Mouse (Mus musculus): ENCODE data around the gene Calcoco2.

The Calcoco2 gene

DNA sequence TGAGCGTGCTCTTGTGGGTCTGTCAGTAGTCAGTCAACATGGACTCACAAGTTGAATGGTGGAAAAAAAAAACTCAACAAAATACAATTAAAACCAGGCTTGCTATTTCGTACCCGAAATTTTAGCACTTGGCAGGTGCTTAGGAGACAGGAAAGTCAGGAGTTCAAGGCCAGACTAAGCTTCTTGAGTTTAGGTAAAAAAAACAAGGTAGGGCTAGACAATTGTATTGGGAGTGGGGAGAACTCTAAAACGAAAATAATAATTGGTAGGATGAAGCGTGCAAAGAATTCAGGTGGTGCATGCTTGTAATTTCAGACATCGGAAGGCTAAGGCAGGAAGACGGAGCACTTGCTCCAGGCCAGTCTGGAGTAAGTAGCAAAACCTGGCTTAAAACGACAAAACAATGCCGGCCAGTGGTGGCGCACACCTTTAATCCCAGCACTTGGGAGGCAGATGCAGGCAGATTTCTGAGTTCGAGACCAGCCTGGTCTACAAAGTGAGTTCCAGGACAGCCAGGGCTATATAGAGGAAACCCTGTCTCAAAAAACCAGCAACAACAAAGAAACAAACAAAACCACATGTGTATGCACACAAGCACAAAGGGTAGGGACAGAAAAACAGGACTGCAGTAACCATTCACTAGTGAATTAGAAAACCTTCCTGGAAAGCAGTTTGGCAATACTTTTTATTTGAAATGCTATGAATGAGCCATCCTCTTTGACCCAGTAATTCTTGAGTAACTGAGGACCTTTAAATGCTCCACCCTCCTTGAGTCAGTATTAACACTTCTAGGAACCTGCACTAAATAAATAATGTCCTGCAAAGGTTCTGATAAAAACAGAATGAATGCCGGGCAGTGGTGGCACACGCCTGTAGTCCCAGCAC, 35.3 kb downstream of the Calcoco2 start:
- no peak for DNase-seq (ENCODE audit: low spot score)

DNA sequence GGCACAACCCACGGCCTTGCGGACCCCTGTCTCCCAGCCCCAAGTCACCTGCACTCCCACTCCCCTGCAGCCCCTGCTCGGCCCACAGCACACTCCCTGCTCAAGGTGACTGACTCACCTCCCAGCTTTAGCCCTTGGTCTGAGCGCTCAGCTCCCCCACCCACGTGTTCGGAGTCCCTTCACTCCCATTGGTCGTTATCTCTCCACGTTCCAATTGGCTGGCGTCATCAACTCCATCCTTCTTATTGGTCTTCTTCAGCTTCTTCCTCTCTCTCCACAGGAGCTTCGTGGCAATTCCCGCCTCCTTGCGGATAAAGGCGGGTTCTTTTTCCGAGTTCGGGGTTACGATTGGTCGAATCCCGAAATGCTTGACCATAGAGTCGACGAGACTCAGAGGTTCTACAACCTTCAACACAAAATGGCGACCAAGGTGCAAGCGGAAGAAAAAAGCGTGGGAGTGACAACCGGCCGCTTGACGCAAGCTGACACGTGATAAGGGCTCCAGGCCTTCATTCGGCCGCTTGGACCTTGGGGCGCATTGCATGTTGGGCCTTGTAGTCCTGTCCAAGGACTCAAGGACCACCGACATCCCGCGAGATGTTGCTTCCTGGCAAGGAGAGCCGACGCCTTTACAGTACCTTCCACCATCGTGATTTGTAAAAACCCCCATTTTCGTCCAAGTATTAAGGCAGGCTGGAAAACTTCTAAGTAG, 36.1 kb downstream of the Calcoco2 start, which contains the start of gene Atp5g1:
Gene Atp5g1 (minus strand): TSS at position 162 of the 712 bp plus-strand sequence.
- DNase-seq (ENCODE audit: low spot score): peak; percentile 99

DNA sequence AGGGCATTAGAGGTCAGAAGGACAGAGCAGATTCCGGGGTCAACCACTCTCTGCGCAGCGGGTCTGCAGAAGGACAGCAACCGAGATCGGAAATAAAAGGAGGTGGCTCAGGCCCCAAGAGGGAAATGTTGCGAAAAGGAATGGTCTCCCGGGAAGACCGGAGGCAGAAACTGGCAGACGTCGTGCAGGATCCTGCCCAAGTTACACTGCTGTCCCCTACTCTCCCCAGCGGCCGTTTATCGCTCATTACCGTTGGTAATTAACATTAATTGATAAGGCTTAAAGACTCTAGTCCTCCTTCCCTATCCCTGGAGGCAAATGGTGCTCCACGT, 36.6 kb downstream of the Calcoco2 start:
- DNase-seq (ENCODE audit: low spot score): no peak

DNA sequence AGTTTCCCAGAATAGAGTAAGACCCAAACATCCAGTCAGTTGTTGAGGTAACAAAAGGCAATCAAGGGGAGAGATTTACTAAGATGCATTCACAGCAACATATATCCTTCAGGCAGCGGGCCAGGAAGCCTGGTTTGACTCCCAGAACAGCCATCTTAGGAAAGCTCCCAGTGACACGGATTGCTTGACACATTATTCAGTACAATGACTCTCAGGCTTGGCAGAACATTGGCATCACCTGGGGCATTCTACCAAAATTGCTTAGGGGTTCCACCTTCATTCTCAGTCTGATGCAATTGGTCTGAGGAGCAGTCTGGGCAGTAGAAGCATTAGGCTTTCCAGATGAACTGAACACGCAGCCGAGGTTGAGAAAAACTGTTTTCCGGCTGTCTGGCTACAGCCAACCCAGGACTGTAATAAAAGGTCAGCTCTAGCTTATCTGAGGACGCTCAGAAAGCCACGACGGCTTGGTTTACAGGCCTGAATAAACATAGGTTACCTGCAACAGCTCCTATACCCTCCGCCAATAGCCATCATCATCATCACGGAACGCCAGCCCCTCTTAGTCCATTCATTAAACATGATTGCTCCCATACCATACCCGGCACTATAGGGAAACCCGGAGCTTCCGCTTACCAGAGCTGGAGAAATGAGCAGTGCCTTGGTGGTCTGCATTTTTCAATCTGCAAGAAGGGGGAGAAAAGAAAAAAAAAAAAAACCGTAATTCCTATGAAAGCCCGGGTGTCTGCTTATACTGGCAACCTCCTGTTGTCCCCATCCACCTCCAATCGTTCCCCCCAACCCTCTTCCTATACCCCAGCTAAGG, 37.2 kb downstream of the Calcoco2 start:
- no peak for DNase-seq (ENCODE audit: low spot score)

DNA sequence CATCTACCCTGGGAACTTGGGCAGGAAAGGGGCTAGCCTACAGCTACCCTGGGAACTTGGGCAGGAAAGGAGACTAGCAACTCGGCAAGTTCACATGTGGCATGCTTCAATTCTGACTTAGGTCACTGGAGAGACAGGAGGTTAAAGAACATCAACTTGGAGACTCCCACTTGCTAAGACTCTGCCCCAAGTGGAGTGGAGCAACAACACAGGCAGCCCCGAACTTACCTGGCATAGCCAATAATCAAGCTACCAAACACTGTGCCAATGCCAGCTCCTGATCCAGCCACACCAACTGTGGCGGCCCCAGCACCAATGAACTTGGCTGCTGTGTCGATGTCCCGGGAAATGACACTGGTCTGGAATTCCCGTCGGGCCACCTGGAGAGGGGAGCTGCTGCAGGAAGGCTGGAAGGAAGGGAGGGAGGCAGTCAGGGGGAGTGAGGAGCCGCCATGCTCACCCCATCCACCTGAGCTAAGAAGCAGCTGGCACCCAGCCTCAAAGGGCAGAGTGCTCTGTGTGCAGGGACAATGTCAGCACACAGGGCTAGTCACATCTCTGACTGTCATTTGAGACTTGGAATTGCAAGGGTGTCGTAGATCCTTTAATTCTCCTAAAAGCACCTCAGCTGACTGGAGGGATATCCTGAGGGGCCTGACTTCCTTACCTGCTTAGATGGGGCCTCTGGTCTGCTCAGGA, 38.3 kb downstream of the Calcoco2 start:
- no peak for DNase-seq (ENCODE audit: low spot score)

DNA sequence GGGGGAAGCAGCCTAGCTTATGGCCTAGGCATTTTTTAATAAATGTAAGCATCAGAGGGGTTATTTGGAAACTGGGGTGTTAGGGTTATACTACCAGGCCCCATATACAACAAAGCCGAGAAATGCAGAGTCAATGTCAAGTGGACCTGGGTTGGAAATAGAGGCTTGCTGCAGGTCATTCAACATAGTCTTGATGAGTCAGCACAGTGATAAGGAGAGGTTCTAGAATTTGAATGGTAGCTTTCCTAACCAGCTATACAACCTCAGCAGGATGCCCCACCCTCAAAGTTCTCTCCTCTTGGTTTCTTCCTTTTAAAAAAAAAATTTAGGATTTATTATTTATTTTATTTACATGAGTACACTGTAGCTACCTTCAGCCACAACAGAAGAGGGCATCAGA, 40.8 kb downstream of the Calcoco2 start:
- DNase-seq (ENCODE audit: low spot score): no peak

DNA sequence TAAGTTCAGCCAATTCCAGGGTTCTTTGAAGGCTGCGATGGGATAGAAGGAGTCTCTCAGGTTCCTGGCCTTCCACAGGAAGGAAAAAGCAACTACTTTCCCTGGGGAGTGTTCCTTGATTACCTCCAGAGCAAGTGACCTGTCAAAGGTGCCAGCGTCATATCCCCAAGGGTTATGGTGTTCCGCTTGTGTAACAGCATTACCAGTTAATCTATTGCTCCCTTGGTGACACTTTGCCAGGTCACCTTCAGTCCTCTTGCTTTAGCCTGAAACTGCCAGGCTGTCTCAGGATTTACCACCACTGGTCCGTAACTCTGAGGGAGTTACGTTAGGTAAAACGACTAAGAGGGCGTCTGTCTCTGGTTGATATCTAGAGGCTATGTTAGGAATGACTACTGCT, 41.4 kb downstream of the Calcoco2 start:
- DNase-seq (ENCODE audit: low spot score): no peak

DNA sequence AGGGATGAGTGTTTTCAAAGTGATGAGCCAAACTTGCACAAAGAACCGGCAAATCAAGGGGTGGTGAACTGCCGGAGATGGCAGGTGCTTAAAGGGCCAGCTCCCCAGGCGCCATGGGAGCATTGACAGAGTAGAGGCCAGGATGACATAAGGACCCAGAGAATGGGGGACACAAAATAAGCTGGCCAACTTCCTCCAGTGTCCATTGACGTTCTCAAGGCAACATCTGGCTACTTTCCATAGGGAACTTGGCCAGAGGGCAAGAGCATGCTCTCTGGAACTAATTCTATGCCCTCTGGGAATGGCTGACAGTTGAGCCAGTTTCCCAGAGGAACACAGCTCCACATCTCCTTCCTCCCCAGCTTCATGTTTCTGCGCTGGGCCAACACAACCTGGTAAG, 43.5 kb downstream of the Calcoco2 start:
- no peak for DNase-seq (ENCODE audit: low spot score)

DNA sequence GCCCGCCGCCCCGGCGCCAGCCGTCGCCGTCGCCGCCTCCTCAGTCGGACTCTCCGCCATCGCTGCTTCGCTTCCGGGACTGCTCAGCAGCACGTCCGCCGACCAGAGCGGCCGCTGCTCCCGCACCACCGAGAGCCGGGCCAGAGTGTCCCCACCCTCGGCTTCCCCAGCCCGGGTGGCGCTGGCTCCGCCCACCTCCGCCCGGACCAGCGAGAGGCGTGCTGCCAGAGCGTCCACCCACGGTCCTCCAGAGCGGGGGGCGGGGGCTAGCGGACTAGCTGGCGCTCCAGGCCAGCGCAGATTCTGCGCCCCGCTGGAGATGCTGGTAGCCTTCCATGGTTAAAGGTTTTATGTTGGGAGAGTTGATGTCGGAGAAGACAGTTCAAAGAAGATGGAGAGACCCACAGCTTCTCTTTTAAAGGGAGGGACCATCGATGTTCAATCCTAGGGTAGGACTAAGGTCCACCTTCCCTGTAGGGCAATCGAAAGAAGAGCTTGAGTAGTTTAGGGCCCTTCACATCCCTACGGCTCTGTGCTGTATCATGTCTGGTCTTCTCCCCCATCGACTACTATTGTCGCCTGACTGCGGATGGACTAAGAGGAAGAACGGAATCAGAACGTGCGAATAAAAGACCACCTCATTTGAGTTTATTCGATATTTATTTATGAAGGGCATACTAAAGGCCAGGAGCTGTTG, 46.4 kb downstream of the Calcoco2 start, which contains the start of gene Ube2z:
Gene Ube2z (minus strand): TSS at position 174 of the 697 bp plus-strand sequence.
- DNase-seq (ENCODE audit: low spot score): peak; percentile 86

DNA sequence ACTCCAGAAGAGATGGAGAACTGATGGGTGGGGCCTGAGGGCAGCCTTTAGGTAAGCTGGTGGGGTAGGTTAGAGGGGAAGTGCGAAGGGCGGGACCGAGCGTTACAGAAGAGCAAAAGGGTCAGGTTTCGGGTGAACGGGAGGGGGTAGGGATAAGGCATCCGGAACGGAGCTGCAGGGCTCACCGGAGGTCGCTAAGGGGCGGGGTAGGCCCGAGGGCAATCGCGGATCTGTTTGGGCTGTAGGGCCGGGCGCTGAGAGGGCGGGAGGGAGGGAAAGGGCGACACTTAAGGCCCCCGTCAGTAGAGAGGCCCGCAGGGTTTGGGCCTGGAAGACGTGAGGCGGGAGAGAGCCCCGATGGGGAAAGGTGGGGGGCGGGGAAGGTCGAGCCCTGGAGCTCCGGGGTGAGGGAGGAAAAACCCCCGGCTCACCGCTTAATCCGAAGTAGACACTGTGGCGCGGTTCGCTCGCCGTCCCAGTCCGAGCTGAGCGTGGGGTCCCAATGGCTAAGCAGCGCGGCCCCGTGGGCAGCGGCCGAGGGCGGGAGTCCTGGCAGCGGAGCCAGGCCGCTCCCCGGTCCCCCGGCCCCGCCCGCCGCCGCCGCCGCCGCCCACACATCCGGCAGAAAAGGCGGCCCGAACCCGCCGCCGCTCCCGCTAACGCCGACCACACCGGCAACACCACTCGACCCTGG, 47.1 kb downstream of the Calcoco2 start:
- DNase-seq (ENCODE audit: low spot score): no peak

DNA sequence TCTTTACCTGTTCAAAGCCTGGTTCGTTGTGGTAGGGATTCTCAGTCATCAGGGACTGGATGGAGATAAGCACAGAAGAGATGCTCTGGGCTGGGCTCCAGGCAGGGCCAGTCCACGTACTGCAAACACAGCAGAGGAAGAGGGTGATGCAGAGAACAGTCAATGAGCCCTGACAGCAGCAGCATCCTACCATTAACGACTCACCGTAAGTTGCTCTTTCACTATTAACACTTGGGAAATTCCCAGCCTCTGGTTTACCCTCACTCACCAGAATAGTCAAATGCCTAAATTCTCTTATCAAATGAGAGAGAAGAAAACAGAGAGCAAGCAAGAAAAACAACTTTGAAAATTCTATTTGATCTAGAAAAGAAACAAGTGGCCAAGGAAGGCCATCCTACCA, 53.5 kb downstream of the Calcoco2 start:
- DNase-seq (ENCODE audit: low spot score): no peak

DNA sequence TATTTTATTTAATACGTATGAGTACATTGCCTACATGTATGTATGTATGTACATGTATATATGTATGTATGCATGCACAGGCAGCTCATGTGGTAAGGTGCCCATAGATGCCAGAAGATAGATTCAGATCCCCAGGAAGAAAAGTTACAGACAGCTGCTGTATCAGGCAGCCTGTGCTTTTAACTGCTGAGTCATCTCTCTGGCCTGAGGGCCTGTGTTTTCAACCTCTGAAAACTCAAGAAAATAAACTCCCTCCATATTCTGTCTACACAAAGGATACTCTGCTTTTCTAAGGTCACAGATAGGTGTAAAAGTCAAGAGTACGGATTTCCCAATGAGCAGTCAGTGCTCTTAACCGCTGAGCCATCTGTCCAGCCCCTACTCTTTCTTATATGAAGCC, 60.9 kb downstream of the Calcoco2 start:
- DNase-seq (ENCODE audit: low spot score): no peak

DNA sequence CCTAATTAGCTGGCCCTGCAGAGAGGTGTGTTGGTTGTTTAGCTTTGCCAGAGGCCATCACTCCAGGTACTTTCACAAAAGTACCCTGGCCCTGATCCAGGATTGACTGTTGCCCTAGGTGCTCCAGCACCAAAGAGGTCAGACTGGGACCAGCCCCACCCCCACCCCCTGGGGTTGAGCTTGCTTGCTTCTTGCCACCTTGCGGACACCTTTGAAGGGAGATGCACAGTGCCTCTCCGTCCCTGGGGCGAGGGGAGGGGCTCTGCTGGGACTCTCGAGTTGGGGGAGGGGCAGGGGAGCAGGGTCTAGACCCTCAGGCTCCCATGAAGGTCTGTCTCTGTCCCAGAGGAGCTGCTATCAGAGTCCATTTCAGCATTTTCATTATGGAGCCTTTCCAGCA, 61.8 kb downstream of the Calcoco2 start:
- DNase-seq (ENCODE audit: low spot score): no peak

Measured in layer of hippocampus, adult 9-10 months (tissue).